10 mouse cellular contexts compared by ENCODE assay signal in the genomic region with DNA sequence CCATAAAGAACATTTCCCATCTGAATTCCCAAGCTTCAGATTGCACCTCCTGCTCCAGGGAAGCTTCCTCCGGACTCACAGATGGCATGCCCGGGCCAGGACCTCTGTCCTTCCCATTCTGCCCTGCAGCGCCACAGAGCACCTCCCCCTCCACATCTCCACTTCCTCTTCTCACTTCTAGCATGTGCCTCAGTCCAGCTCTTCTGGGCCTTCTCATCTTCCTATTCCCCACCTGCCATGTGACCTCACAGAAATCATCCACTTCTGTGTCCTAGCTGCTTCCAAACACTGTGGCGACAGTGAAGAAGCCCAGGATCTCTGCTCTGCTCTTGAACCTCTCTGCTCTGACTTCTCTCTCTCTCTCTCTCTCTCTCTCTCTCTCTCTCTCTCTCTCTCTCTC.
DNase-seq lines count a peak whose midpoint lies in the region; ATAC-seq and TF ChIP-seq lines count a peak whose summit lies in the region.
"Had no signal": no experiment of that assay in that cellular context is flagged by ENCODE, and none has a peak within 500 bp of the region (broad histone marks: within the 10 kb centered on the region; RNA-seq: fewer than 3 reads in every experiment).

No protein-coding gene starts in this region.

- H3K27me3 ChIP-seq in liver, adult 2 months (ENCODE audit: control insufficient read depth, insufficient read depth, low read length) = no peaks in the 10 kb centered on the region
- no peaks in the 10 kb centered on the region for H3K27me3 ChIP-seq in liver, embryonic 11.5 days (replicated peaks; ENCODE audit: control insufficient read depth, insufficient read depth, low read length)
- H3K27me3 ChIP-seq in liver, embryonic 16.5 days (ENCODE audit: control insufficient read depth, insufficient read depth, low read depth, low read length) = no peaks in the 10 kb centered on the region
- no peaks in the 10 kb centered on the region; the same call in 1 of the 2 replicates for H3K27me3 ChIP-seq in forebrain, embryonic 12.5 days

- TF ChIP-seq CTCF in liver, adult 2 months (IDR thresholded peaks at IDR 0.05; ENCODE audit: low read depth, low read length) = no peak

- TF ChIP-seq POLR2A in liver, adult 2 months (IDR thresholded peaks at IDR 0.05; ENCODE audit: extremely low read depth, insufficient read depth, low read length) = no peak

- ATAC-seq in liver, embryonic 11.5 days (replicated peaks; ENCODE audit: low FRiP score) = no peak
- peak; percentile 94 for ATAC-seq in common myeloid progenitor, adult 5-6 weeks (replicated peaks; ENCODE audit: low read depth, poor library complexity, severe bottlenecking)
- ATAC-seq in liver, embryonic 16.5 days (ENCODE audit: low read depth) = 0 out of 2 replicates have a peak, but pooled peaks have one; percentile 27
- no peak for ATAC-seq in forebrain, embryonic 12.5 days (ENCODE audit: low FRiP score)

- no peak overlapping the region for H3K9ac ChIP-seq in liver, adult 2 months (ENCODE audit: low read depth, low read length)
- H3K9ac ChIP-seq in liver, embryonic 11.5 days (ENCODE audit: low read depth, low read length) = no peak overlapping the region
- H3K9ac ChIP-seq in liver, embryonic 16.5 days (ENCODE audit: low read depth, low read length) = no peak overlapping the region
- H3K9ac ChIP-seq in forebrain, embryonic 12.5 days = no peak overlapping the region
- H3K9ac ChIP-seq: liver, embryonic 14.5 days had no signal

- no peaks in the 10 kb centered on the region for H3K79me2 ChIP-seq in liver, adult 2 months (ENCODE audit: control insufficient read depth, insufficient read depth, low read length)

- no peaks in the 10 kb centered on the region for H3K36me3 ChIP-seq in liver, adult 2 months (ENCODE audit: control insufficient read depth, insufficient read depth, low read length)
- no peaks in the 10 kb centered on the region for H3K36me3 ChIP-seq in liver, embryonic 11.5 days (ENCODE audit: control insufficient read depth, insufficient read depth, low read length)
- no peaks in the 10 kb centered on the region for H3K36me3 ChIP-seq in liver, embryonic 16.5 days (ENCODE audit: control insufficient read depth, insufficient read depth)
- no peaks in the 10 kb centered on the region for H3K36me3 ChIP-seq in forebrain, embryonic 12.5 days (replicated peaks)

- H3K4me3 ChIP-seq in liver, adult 2 months (ENCODE audit: insufficient read depth, low read depth, low read length) = no peak overlapping the region
- H3K4me3 ChIP-seq in liver, embryonic 11.5 days (ENCODE audit: low read depth, low read length) = no peak overlapping the region
- H3K4me3 ChIP-seq in liver, embryonic 16.5 days (ENCODE audit: low read depth, low read length) = no peak overlapping the region
- no peak overlapping the region for H3K4me3 ChIP-seq in forebrain, embryonic 12.5 days (replicated peaks)

- no peaks in the 10 kb centered on the region for H3K4me1 ChIP-seq in liver, adult 2 months (ENCODE audit: control insufficient read depth, insufficient read depth, low read length)
- 0 out of 2 replicates have a peak, but pooled peaks cover 3% of the 10 kb centered on the region for H3K4me1 ChIP-seq in liver, embryonic 11.5 days (replicated peaks; ENCODE audit: control insufficient read depth, insufficient read depth, low read length)
- H3K4me1 ChIP-seq in liver, embryonic 16.5 days (ENCODE audit: control insufficient read depth, low read depth, low read length) = no peaks in the 10 kb centered on the region
- H3K4me1 ChIP-seq in forebrain, embryonic 12.5 days = peaks cover 38% of the 10 kb centered on the region

- peak; percentile 33 to 36 for DNase-seq in cerebellum, adult 18-20 months
- no peak for DNase-seq in cerebellum, postnatal 4 days (ENCODE audit: low spot score in 2 of 2)
- peak; percentile 20 for DNase-seq in liver, adult 2 months (ENCODE audit: extremely low read depth, low read depth, low spot score)
- DNase-seq in liver, embryonic 11.5 days (ENCODE audit: low spot score) = no peak
- DNase-seq in embryo, embryonic 11 days = no peak
- DNase-seq: kidney, adult 9 months had no signal

- 67% methylated on average over 4 of the region's 4 CpGs for WGBS in liver, adult 2 months
- WGBS in liver, embryonic 11.5 days = 43% methylated on average over 4 of the region's 4 CpGs
- 21% methylated on average over 4 of the region's 4 CpGs for WGBS in liver, embryonic 16.5 days (ENCODE audit: insufficient replicate concordance)
- WGBS in forebrain, embryonic 12.5 days = 79% methylated on average over 4 of the region's 4 CpGs

- H3K27ac ChIP-seq in liver, adult 2 months (replicated peaks; ENCODE audit: insufficient read depth, low read depth, low read length) = no peak overlapping the region
- no peak overlapping the region for H3K27ac ChIP-seq in liver, embryonic 11.5 days (ENCODE audit: low read depth, low read length)
- H3K27ac ChIP-seq in liver, embryonic 16.5 days (ENCODE audit: low read length) = no peak overlapping the region
- H3K27ac ChIP-seq in forebrain, embryonic 12.5 days = no peak overlapping the region
- H3K27ac ChIP-seq: liver, embryonic 14.5 days had no signal

- no peak overlapping the region for H3K4me2 ChIP-seq in liver, embryonic 11.5 days
- no peak overlapping the region for H3K4me2 ChIP-seq in liver, embryonic 16.5 days (ENCODE audit: low read depth, low read length)
- no peak overlapping the region for H3K4me2 ChIP-seq in forebrain, embryonic 12.5 days

- no peaks in the 10 kb centered on the region for H3K9me3 ChIP-seq in liver, embryonic 11.5 days (ENCODE audit: control insufficient read depth, low read length)
- H3K9me3 ChIP-seq in liver, embryonic 16.5 days (replicated peaks; ENCODE audit: control insufficient read depth, low read length) = no peaks in the 10 kb centered on the region
- H3K9me3 ChIP-seq in forebrain, embryonic 12.5 days = no peaks in the 10 kb centered on the region

Comparison
In these comparisons a context has a peak if more than half of its experiments do, and no peak if none do; other contexts are left out.
1. DNase-seq: peak in cerebellum, adult 18-20 months (2 of 2) and liver, adult 2 months (single experiment); none in cerebellum, postnatal 4 days (0 of 2), liver, embryonic 11.5 days (single experiment) and embryo, embryonic 11 days (single experiment).
2. ATAC-seq: peak in common myeloid progenitor, adult 5-6 weeks (single experiment) and liver, embryonic 16.5 days (single experiment); none in liver, embryonic 11.5 days (single experiment) and forebrain, embryonic 12.5 days (single experiment).